In the genomic region with DNA sequence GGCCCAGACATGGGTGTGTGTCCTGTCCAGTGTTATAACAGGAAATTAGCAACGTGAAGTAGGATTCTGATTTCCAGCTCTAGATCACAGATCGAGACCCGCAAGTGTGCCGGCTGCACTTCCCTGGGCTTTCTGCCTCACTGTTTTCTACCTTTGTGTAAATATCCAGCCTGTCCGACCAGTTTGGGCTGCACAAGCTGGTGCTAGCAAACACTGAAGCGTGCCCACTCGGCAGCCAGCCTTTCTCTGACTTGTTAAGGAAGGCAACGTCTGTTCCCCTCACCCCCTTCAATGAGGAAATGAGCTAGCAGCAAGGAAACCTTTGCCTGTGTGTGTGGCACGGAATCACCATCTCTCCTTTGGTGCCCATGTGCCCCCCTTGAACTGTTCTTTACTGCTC, we compare ENCODE assay signal across 11 mouse cellular contexts.
DNase-seq lines count a peak whose midpoint lies in the region; ATAC-seq and TF ChIP-seq lines count a peak whose summit lies in the region.
"Had no signal": no experiment of that assay in that cellular context is flagged by ENCODE, and none has a peak within 500 bp of the region (broad histone marks: within the 10 kb centered on the region; RNA-seq: fewer than 3 reads in every experiment).

No protein-coding gene starts in this region.

- H3K27ac ChIP-seq in embryonic facial prominence, embryonic 11.5 days (replicated peaks; ENCODE audit: low read depth, low read length): no peak overlapping the region
- H3K27ac ChIP-seq in small intestine, adult 2 months (ENCODE audit: insufficient read depth, low read depth, low read length): peak overlapping the region; percentile 53
- no peak overlapping the region for H3K27ac ChIP-seq in liver, embryonic 12.5 days

- TF ChIP-seq CTCF in small intestine, adult 2 months (IDR thresholded peaks at IDR 0.05; ENCODE audit: extremely low read depth, insufficient read length, insufficient replicate concordance, low read depth, low read length): no peak

- H3K9me3 ChIP-seq in embryonic facial prominence, embryonic 11.5 days (replicated peaks; ENCODE audit: control insufficient read depth, low read length): no peaks in the 10 kb centered on the region
- no peaks in the 10 kb centered on the region for H3K9me3 ChIP-seq in liver, embryonic 12.5 days (replicated peaks)
- H3K9me3 ChIP-seq: G1E had no signal

- no peak for TF ChIP-seq POLR2A in small intestine, adult 2 months (IDR thresholded peaks at IDR 0.05; ENCODE audit: low read depth, low read length)

- H3K27me3 ChIP-seq in embryonic facial prominence, embryonic 11.5 days (ENCODE audit: control insufficient read depth, insufficient read depth, low read length): no peaks in the 10 kb centered on the region
- no peaks in the 10 kb centered on the region for H3K27me3 ChIP-seq in small intestine, adult 2 months (ENCODE audit: control insufficient read depth, insufficient read depth, low read length)
- H3K27me3 ChIP-seq in liver, embryonic 12.5 days (replicated peaks): no peaks in the 10 kb centered on the region

- H3K4me2 ChIP-seq in embryonic facial prominence, embryonic 11.5 days (ENCODE audit: low read depth, low read length): no peak overlapping the region
- no peak overlapping the region for H3K4me2 ChIP-seq in liver, embryonic 12.5 days

- no peak for ATAC-seq in embryonic facial prominence, embryonic 11.5 days (replicated peaks; ENCODE audit: insufficient number of reproducible peaks, low FRiP score, low TSS enrichment, low read depth)
- ATAC-seq in liver, embryonic 12.5 days: no peak

- WGBS in embryonic facial prominence, embryonic 11.5 days: 81% methylated on average over 9 of the region's 9 CpGs
- 32% methylated on average over 9 of the region's 9 CpGs for WGBS in small intestine, adult 2 months
- 80% methylated on average over 9 of the region's 9 CpGs for WGBS in liver, embryonic 12.5 days (ENCODE audit: insufficient replicate concordance)

- no peak overlapping the region for H3K9ac ChIP-seq in embryonic facial prominence, embryonic 11.5 days (replicated peaks; ENCODE audit: low read length)
- no peak overlapping the region for H3K9ac ChIP-seq in liver, embryonic 12.5 days

- DNase-seq in brain, adult 2 months (ENCODE audit: low read depth, low spot score): peak; percentile 54
- peak; percentile 10 for DNase-seq in embryonic facial prominence, embryonic 11.5 days (ENCODE audit: low spot score)
- DNase-seq in kidney, postnatal 10 days: peak; percentile 64
- no peak for DNase-seq in B cell, adult 2 months
- no peak for DNase-seq in neural tube, embryonic 10.5 days (ENCODE audit: extremely low spot score, low spot score)
- DNase-seq: adrenal gland, postnatal 10 days; cerebellum, postnatal 14 days; gastrocnemius, postnatal 36 days had no signal

- no peaks in the 10 kb centered on the region for H3K36me3 ChIP-seq in embryonic facial prominence, embryonic 11.5 days (replicated peaks; ENCODE audit: control insufficient read depth, insufficient read depth, low read depth, low read length)
- peaks cover 57% of the 10 kb centered on the region for H3K36me3 ChIP-seq in small intestine, adult 2 months (ENCODE audit: control insufficient read depth, insufficient read depth, low read length)
- H3K36me3 ChIP-seq in liver, embryonic 12.5 days: peaks cover 91% of the 10 kb centered on the region

- no peak overlapping the region for H3K4me3 ChIP-seq in embryonic facial prominence, embryonic 11.5 days (ENCODE audit: low read depth, low read length)
- no peak overlapping the region for H3K4me3 ChIP-seq in small intestine, adult 2 months (ENCODE audit: low read depth, low read length)
- H3K4me3 ChIP-seq in liver, embryonic 12.5 days: no peak overlapping the region

- H3K4me1 ChIP-seq in embryonic facial prominence, embryonic 11.5 days (ENCODE audit: control insufficient read depth, insufficient read depth, low read length): no peaks in the 10 kb centered on the region
- H3K4me1 ChIP-seq in small intestine, adult 2 months (ENCODE audit: control insufficient read depth, insufficient read depth, insufficient read length, low read length): peaks cover 19% of the 10 kb centered on the region; the same call in 1 of the 2 replicates
- H3K4me1 ChIP-seq in liver, embryonic 12.5 days: peaks cover 29% of the 10 kb centered on the region

Comparison
In these comparisons a context has a peak if more than half of its experiments do, and no peak if none do; other contexts are left out.
1. DNase-seq: peak in brain, adult 2 months (single experiment), embryonic facial prominence, embryonic 11.5 days (single experiment) and kidney, postnatal 10 days (single experiment); none in B cell, adult 2 months (0 of 2) and neural tube, embryonic 10.5 days (single experiment).